Mouse (Mus musculus): ENCODE results near the gene Il22ra2. TPM values are rescaled to one million over a fixed set of nuclear protein-coding genes. Genes with fewer than 3 reads are reported as not detected.

Gene Il22ra2
- total and polyA plus RNA-seq, 3 experiments, result not detected

GRCm38 (mm10) chr10:19596866-19597265 lies 24.9 kb upstream of the Il22ra2 start:
- no peak for DNase-seq (ENCODE audit: low read depth, low spot score)
- no peak overlapping the region for H3K4me3 ChIP-seq (ENCODE audit: control insufficient read depth in 1 of 2, insufficient read depth in 1 of 2, low read depth in 2 of 2, low read length in 2 of 2)
- H3K27ac ChIP-seq (ENCODE audit: control insufficient read depth, low read depth, low read length), result no peak overlapping the region
- no peak for TF ChIP-seq MAFK (IDR thresholded peaks at IDR 0.05; ENCODE audit: borderline replicate concordance, low read depth, low read length)
- TF ChIP-seq RCOR1 (IDR thresholded peaks at IDR 0.05; ENCODE audit: low read depth, low read length), result no peak
- TF ChIP-seq MYB (IDR thresholded peaks at IDR 0.05; ENCODE audit: low read depth, low read length), result no peak
- TF ChIP-seq MAZ (IDR thresholded peaks at IDR 0.05; ENCODE audit: low read depth, low read length), result no peak
- no peak for TF ChIP-seq HCFC1 (IDR thresholded peaks at IDR 0.05; ENCODE audit: low read depth, low read length)
- no peak for TF ChIP-seq ZMIZ1 (IDR thresholded peaks at IDR 0.05; ENCODE audit: low read depth, low read length)
- TF ChIP-seq TBP (IDR thresholded peaks at IDR 0.05; ENCODE audit: low read depth, low read length), result no peak
- no peak for TF ChIP-seq ZNF384 (IDR thresholded peaks at IDR 0.05; ENCODE audit: low read depth, low read length)
- no peak for TF ChIP-seq UBTF (IDR thresholded peaks at IDR 0.05; ENCODE audit: borderline replicate concordance, insufficient read depth, low read depth, low read length)
- no peak for TF ChIP-seq ZC3H11A (IDR thresholded peaks at IDR 0.05; ENCODE audit: low read depth, low read length)
- TF ChIP-seq KAT2A (conservative IDR thresholded peaks at IDR 0.05; ENCODE audit: low read depth, low read length), result no peak
- TF ChIP-seq NRF1 (IDR thresholded peaks at IDR 0.05; ENCODE audit: insufficient read depth, low read depth, low read length, poor library complexity, severe bottlenecking), result no peak
- no peak for TF ChIP-seq CHD1 (IDR thresholded peaks at IDR 0.05; ENCODE audit: low read depth, low read length)
- no peak for TF ChIP-seq SMC3 (IDR thresholded peaks at IDR 0.05; ENCODE audit: low read depth, low read length)
- no peak for TF ChIP-seq MYC (IDR thresholded peaks at IDR 0.05; ENCODE audit: low read depth, low read length)
- peaks cover 0 to 8% of the 10 kb centered on the region in 2 experiments; a peak in 2 of 4 replicates for H3K4me1 ChIP-seq (ENCODE audit: control insufficient read depth in 1 of 2, insufficient read depth in 2 of 2, low read length in 2 of 2)
- H3K9ac ChIP-seq (ENCODE audit: control insufficient read depth, low read depth, low read length, poor library complexity, severe bottlenecking), result no peak overlapping the region
- H3K79me2 ChIP-seq (ENCODE audit: control insufficient read depth, insufficient read depth, low read length, poor library complexity), result peaks cover 3% of the 10 kb centered on the region
- H3K36me3 ChIP-seq (ENCODE audit: control insufficient read depth in 1 of 2, insufficient read depth in 2 of 2, low read length in 2 of 2), result peaks cover 9% of the 10 kb centered on the region in 2 experiments
- no peaks in the 10 kb centered on the region for H3K27me3 ChIP-seq (ENCODE audit: control insufficient read depth in 1 of 2, insufficient read depth in 2 of 2, low read length in 2 of 2)
- H3K9me3 ChIP-seq (replicated peaks; ENCODE audit: insufficient read depth, low read length), result no peaks in the 10 kb centered on the region

DNA sequence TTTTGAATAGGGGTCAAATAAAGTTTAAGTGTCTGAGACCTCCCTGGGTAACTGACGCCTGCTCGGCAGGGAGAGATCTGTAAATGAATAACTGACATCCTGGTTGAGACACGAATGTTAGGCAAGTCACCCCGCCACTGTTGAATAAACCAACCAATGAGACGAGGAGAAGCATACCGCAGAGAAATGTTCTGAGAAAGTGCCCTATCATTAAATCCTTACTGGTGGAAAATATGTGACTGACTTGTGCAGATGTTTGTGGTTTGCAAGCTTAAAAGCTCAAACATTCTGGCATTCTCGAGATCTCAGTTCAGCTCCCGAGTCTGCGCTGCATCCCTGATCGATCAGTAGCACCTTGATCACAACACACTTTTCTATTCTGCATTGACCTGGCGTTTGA lies 23.7 kb upstream of the Il22ra2 start:
- no peak for DNase-seq (ENCODE audit: low read depth, low spot score)
- no peak overlapping the region for H3K27ac ChIP-seq (ENCODE audit: control insufficient read depth, low read depth, low read length)
- no peak overlapping the region for H3K4me3 ChIP-seq (ENCODE audit: control insufficient read depth in 1 of 2, insufficient read depth in 1 of 2, low read depth in 2 of 2, low read length in 2 of 2)
- no peak overlapping the region for H3K9ac ChIP-seq (ENCODE audit: control insufficient read depth, low read depth, low read length, poor library complexity, severe bottlenecking)
- TF ChIP-seq POLR2AphosphoS2 (IDR thresholded peaks at IDR 0.05; ENCODE audit: low read length), result no peak
- no peak for TF ChIP-seq MYC (IDR thresholded peaks at IDR 0.05; ENCODE audit: low read depth, low read length)
- no peak for TF ChIP-seq HCFC1 (IDR thresholded peaks at IDR 0.05; ENCODE audit: low read depth, low read length)
- TF ChIP-seq TBP (IDR thresholded peaks at IDR 0.05; ENCODE audit: low read depth, low read length), result no peak
- no peak for TF ChIP-seq CTCF (IDR thresholded peaks at IDR 0.05 in 2 of 3, conservative IDR thresholded peaks at IDR 0.05 in 1 of 3; ENCODE audit: control insufficient read depth in 1 of 3, insufficient read depth in 1 of 3, low read depth in 2 of 3, low read length in 3 of 3, poor library complexity in 1 of 3, severe bottlenecking in 1 of 3)
- TF ChIP-seq ZC3H11A (IDR thresholded peaks at IDR 0.05; ENCODE audit: low read depth, low read length), result no peak
- TF ChIP-seq RCOR1 (IDR thresholded peaks at IDR 0.05; ENCODE audit: low read depth, low read length), result no peak
- no peak for TF ChIP-seq E2F4 (IDR thresholded peaks at IDR 0.05; ENCODE audit: borderline replicate concordance, low read depth, low read length)
- no peak for TF ChIP-seq NELFE (IDR thresholded peaks at IDR 0.05; ENCODE audit: low read depth, low read length)
- no peak for TF ChIP-seq MAX (IDR thresholded peaks at IDR 0.05; ENCODE audit: low read length)
- TF ChIP-seq SIN3A (IDR thresholded peaks at IDR 0.05; ENCODE audit: low read length), result no peak
- TF ChIP-seq ZMIZ1 (IDR thresholded peaks at IDR 0.05; ENCODE audit: low read depth, low read length), result no peak
- no peak for TF ChIP-seq GATA1 (IDR thresholded peaks at IDR 0.05; ENCODE audit: low read depth, low read length)
- no peak for TF ChIP-seq POLR2AphosphoS5 (IDR thresholded peaks at IDR 0.05; ENCODE audit: borderline replicate concordance, low read depth, low read length)
- TF ChIP-seq POLR2A (IDR thresholded peaks at IDR 0.05; ENCODE audit: control insufficient read depth in 1 of 2, insufficient read depth in 1 of 2, low read depth in 1 of 2, low read length in 2 of 2, poor library complexity in 1 of 2), result no peak
- no peak for TF ChIP-seq MEF2A (IDR thresholded peaks at IDR 0.05; ENCODE audit: extremely low read depth, insufficient replicate concordance, low read depth, low read length, poor library complexity, severe bottlenecking)
- no peaks in the 10 kb centered on the region; the same call in 1 of the 2 replicates for H3K79me2 ChIP-seq (ENCODE audit: control insufficient read depth, insufficient read depth, low read length, poor library complexity)
- peaks cover 3 to 9% of the 10 kb centered on the region in 2 experiments; a peak in 3 of 4 replicates for H3K36me3 ChIP-seq (ENCODE audit: control insufficient read depth in 1 of 2, insufficient read depth in 2 of 2, low read length in 2 of 2)
- no peaks in the 10 kb centered on the region for H3K27me3 ChIP-seq (ENCODE audit: control insufficient read depth in 1 of 2, insufficient read depth in 2 of 2, low read length in 2 of 2)
- H3K9me3 ChIP-seq (replicated peaks; ENCODE audit: insufficient read depth, low read length), result no peaks in the 10 kb centered on the region
- peaks cover 0 to 8% of the 10 kb centered on the region in 2 experiments; a peak in 2 of 4 replicates for H3K4me1 ChIP-seq (ENCODE audit: control insufficient read depth in 1 of 2, insufficient read depth in 2 of 2, low read length in 2 of 2)

Measured in MEL (cell line).